Mouse (Mus musculus) heart, adult 2 months (tissue): ENCODE results near the gene G6pc2.

Experiments
- CTCF ChIP-seq: fragments of 200-600 bp; IDR thresholded peaks from 2 replicates; pipeline ENCODE4 v1.8.1; 2022; ENCODE audit warnings: antibody characterized with exemption, mild to moderate bottlenecking, moderate library complexity
- POLR2A ChIP-seq: fragments of 200-500 bp; IDR thresholded peaks from 2 replicates; pipeline ENCODE4 v1.6.1; 2011; ENCODE audit warnings: mild to moderate bottlenecking, low read depth, low read length, control low read depth; ENCODE audit not compliant: insufficient read depth

GRCm38 (mm10) chr2:69247081-69247480, 36.2 kb downstream of the G6pc2 start:
- TF ChIP-seq CTCF (no peak), POLR2A (no peak)
